8 mouse cellular contexts compared by ENCODE assay signal in the genomic region with DNA sequence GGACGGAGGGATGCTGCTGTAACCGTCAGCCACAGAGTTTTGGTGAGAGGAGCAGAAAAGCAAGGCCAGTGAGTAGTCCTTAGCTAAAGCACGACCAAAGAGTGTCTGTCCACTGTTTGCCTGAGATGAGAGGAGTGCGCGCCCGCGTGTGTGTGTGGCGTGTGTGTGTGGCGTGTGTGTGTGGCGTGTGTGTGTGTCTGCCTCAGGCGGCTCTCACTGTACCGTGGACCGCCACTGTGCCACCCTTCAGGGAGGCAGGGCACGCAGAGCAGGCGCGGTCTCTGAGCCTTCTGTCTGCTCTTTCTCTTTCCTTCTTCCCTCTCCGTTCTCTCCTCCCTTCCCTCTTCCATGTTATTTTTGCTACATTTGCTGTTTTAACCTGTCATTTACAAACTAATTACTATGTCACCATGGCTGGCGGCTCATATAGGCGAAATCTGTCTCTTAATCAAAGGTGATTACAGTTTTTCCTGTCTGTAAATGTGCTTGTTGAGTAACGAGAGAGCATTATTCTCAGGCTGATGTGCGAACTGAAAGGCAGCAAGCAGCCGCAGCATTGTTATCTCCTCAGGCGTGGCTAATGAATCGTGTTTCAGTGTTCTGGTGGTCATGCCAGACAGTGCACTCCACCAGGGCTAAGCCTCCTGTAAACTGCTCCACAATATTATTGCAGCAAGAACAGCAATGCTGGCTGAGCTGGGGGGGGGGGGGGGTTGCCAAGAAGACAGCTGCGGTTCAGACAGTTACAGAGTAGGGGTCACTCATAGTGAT.
DNase-seq lines count a peak whose midpoint lies in the region; ATAC-seq and TF ChIP-seq lines count a peak whose summit lies in the region.

No protein-coding gene starts in this region.

- no peak overlapping the region for H3ac ChIP-seq in myocyte (ENCODE audit: control insufficient read depth, insufficient read length)

- peak overlapping the region; percentile 55 for H3K9ac ChIP-seq in heart, embryonic 12.5 days

- peaks cover 47% of the 10 kb centered on the region for H3K79me2 ChIP-seq in myocyte (ENCODE audit: control insufficient read depth, insufficient read depth)

- peak overlapping the region; percentile 62 for H3K4me2 ChIP-seq in heart, embryonic 12.5 days
- peak overlapping the region; percentile 45 for H3K4me2 ChIP-seq in myocyte (ENCODE audit: low read depth)

- peaks cover 49% of the 10 kb centered on the region for H3K4me1 ChIP-seq in heart, embryonic 12.5 days (replicated peaks)
- H3K4me1 ChIP-seq in hindbrain, embryonic 10.5 days (replicated peaks): peaks cover 72% of the 10 kb centered on the region

- no peaks in the 10 kb centered on the region for H3K27me3 ChIP-seq in heart, embryonic 12.5 days (replicated peaks)
- no peaks in the 10 kb centered on the region; the same call in 1 of the 2 replicates for H3K27me3 ChIP-seq in hindbrain, embryonic 10.5 days (ENCODE audit: insufficient read depth, poor library complexity, severe bottlenecking)
- no peaks in the 10 kb centered on the region for H3K27me3 ChIP-seq in myocyte (ENCODE audit: control insufficient read depth, insufficient read depth, insufficient read length)

- no peak for TF ChIP-seq POLR2A in myocyte (IDR thresholded peaks at IDR 0.05; ENCODE audit: insufficient read length, low read depth)

- peak overlapping the region; percentile 40 for H3K27ac ChIP-seq in heart, embryonic 12.5 days (ENCODE audit: poor library complexity, severe bottlenecking)
- peak overlapping the region; percentile 81 for H3K27ac ChIP-seq in hindbrain, embryonic 10.5 days

- no peak for DNase-seq in heart, adult 9 months (ENCODE audit: low spot score in 2 of 2)
- peak; percentile 20 for DNase-seq in embryo, embryonic 11.5 days (ENCODE audit: low read depth, low spot score)
- DNase-seq in hindbrain, embryonic 10.5 days (ENCODE audit: low spot score): peak; percentile 68
- no peak for DNase-seq in cerebellum, adult 9-10 months
- DNase-seq in right cerebral cortex, postnatal 14 days: no peak
- DNase-seq in layer of hippocampus, adult 9-10 months (ENCODE audit: low spot score): no peak

- no peaks in the 10 kb centered on the region for H3K9me3 ChIP-seq in heart, embryonic 12.5 days (replicated peaks)
- no peaks in the 10 kb centered on the region for H3K9me3 ChIP-seq in hindbrain, embryonic 10.5 days

- no peaks in the 10 kb centered on the region for H3K36me3 ChIP-seq in heart, embryonic 12.5 days
- H3K36me3 ChIP-seq in hindbrain, embryonic 10.5 days: no peaks in the 10 kb centered on the region
- no peaks in the 10 kb centered on the region for H3K36me3 ChIP-seq in myocyte (ENCODE audit: control insufficient read depth, insufficient read depth)

- WGBS in heart, embryonic 12.5 days: 47% methylated on average over 25 of the region's 25 CpGs
- 46% methylated on average over 25 of the region's 25 CpGs for WGBS in hindbrain, embryonic 10.5 days

- peak overlapping the region; percentile 32 for H3K4me3 ChIP-seq in heart, embryonic 12.5 days
- H3K4me3 ChIP-seq in hindbrain, embryonic 10.5 days: peak overlapping the region; percentile 35
- H3K4me3 ChIP-seq in myocyte: no peak overlapping the region

- peak; percentile 49; the same call in 1 of the 2 replicates for ATAC-seq in heart, embryonic 12.5 days (ENCODE audit: insufficient number of reproducible peaks, low FRiP score)

TF ChIP-seq in myocyte, 11 proteins besides CTCF, POLR2A, EP300 and RAD21:
- TF ChIP-seq SRF (IDR thresholded peaks at IDR 0.05; ENCODE audit: control insufficient read depth, insufficient read length, low read depth) (no peak), MYOD1 (IDR thresholded peaks at IDR 0.05; ENCODE audit: control insufficient read depth in 1 of 3, insufficient read length in 2 of 3, low read depth in 2 of 3) (peak in 1 of 3 experiments; percentile 2), E2F4 (IDR thresholded peaks at IDR 0.05; ENCODE audit: insufficient read depth) (no peak), TCF12 (IDR thresholded peaks at IDR 0.05; ENCODE audit: insufficient read depth, poor library complexity, severe bottlenecking) (no peak)

Comparison
In these comparisons a context has a peak if more than half of its experiments do, and no peak if none do; other contexts are left out.
1. DNase-seq: peak in embryo, embryonic 11.5 days (single experiment) and hindbrain, embryonic 10.5 days (single experiment); none in heart, adult 9 months (0 of 2), cerebellum, adult 9-10 months (single experiment), right cerebral cortex, postnatal 14 days (single experiment) and layer of hippocampus, adult 9-10 months (single experiment).